Mouse (Mus musculus) E14TG2a.4 (cell line): ENCODE measurements around the gene Smox.

Experiments
- CTCF ChIP-seq: conservative IDR thresholded peaks from 2 replicates; pipeline ENCODE4 v1.5.1; 2014; ENCODE audit warnings: low read length
- NANOG ChIP-seq: IDR thresholded peaks from 2 replicates; pipeline ENCODE4 v1.6.1; 2014; ENCODE audit warnings: borderline replicate concordance, low read length, mixed read lengths

GRCm38 (mm10) chr2:131561344-131561870, 70.1 kb downstream of the Smox start:
- TF ChIP-seq CTCF (no peak), NANOG (no peak)
